Mouse (Mus musculus) embryonic facial prominence, embryonic 10.5 days (tissue): ENCODE data around the gene Hspb8. TPM values are rescaled to one million over a fixed set of nuclear protein-coding genes. Genes with fewer than 3 reads are reported as not detected.

ENCODE experiments used
- DNase-seq: peaks from one replicate; pipeline ENCODE4 v3.0.0-alpha.2; 2017; ENCODE audit warnings: low spot score
- H3K27ac ChIP-seq: fragments of 300-500 bp; sonication (generic); replicated peaks from 2 replicates; pipeline ENCODE4 v1.5.1; 2016; ENCODE audit warnings: mild to moderate bottlenecking
- H3K27me3 ChIP-seq: fragments of 300-500 bp; sonication (generic); replicated peaks from 2 replicates; pipeline ENCODE4 v1.6.1; 2016; ENCODE audit warnings: low read depth, mild to moderate bottlenecking; ENCODE audit not compliant: poor library complexity, severe bottlenecking
- H3K36me3 ChIP-seq: fragments of 300-500 bp; sonication (generic); replicated peaks from 2 replicates; pipeline ENCODE4 v1.6.1; 2016; ENCODE audit warnings: mild to moderate bottlenecking, moderate library complexity
- H3K4me1 ChIP-seq: fragments of 300-500 bp; sonication (generic); 2 replicates; pipeline ENCODE4 v1.6.1; 2016
- H3K4me3 ChIP-seq: fragments of 300-500 bp; sonication (generic); 2 replicates; pipeline ENCODE4 v1.5.1; 2016; ENCODE audit warnings: mild to moderate bottlenecking, moderate library complexity
- H3K9me3 ChIP-seq: fragments of 300-500 bp; sonication (generic); 2 replicates; pipeline ENCODE4 v1.6.1; 2016; ENCODE audit warnings: mild to moderate bottlenecking
- WGBS: fragments of 180-500 bp; shearing (Covaris S2); methylation state at CpG from one replicate; pipeline ENCODE4 v1.1.7; 2016; 5-methylcytosine and 5-hydroxymethylcytosine counted together
- polyA plus RNA-seq: library from polyadenylated mRNA; unstranded; fragments of >200 nt; fragmentation: Nextera tagmentation; extraction: Ambion mirVana; gene quantifications from 2 replicates; pipeline ENCODE4 v1.2.1, GENCODE M21; 2016

Hspb8 gene
- polyA plus RNA-seq, 1 experiment from 2014 or later = 6.8 TPM

DNA sequence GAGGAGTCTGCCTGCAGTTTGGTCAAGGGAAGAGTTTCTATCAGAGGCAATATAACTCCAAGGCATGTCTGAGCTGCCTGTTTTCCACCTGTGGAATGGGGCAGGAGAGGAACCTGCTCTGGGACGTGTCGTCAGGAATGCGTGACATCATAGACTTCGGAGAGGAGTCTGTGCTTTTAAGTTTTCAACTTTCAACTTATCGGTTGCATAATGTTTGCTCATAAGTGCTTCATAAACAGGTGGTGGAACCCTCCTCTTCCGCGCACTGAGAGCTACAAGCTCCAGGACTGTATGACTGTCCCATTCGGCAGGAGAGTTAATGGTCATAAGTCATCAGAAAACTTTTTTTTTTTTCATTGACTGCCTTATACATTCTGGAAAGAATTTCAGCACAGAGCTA is 1.1 kb upstream of the Hspb8 start:
- WGBS = 85% methylated on average over 8 of the region's 8 CpGs
- Histone ChIP-seq H3K4me1 (peaks cover 31% of the 10 kb centered on the region), H3K9me3 (no peaks in the 10 kb centered on the region)

GRCm38 (mm10) chr5:116421791-116422481 is 728 bp downstream of the Hspb8 start:
- Histone ChIP-seq H3K27me3 (peaks cover 27% of the 10 kb centered on the region), H3K4me3 (peak overlapping the region; percentile 56), H3K36me3 (no peaks in the 10 kb centered on the region), H3K27ac (peak overlapping the region; percentile 73), H3K9me3 (no peaks in the 10 kb centered on the region), H3K4me1 (peaks cover 31% of the 10 kb centered on the region)
- WGBS = 51% methylated on average over 22 of the region's 22 CpGs
- DNase-seq = peak; percentile 15

More for the DNA sequence above, 1.1 kb upstream of the Hspb8 start:
- no peak for DNase-seq
- H3K36me3 ChIP-seq = no peaks in the 10 kb centered on the region
- no peak overlapping the region for H3K4me3 ChIP-seq
- no peak overlapping the region for H3K27ac ChIP-seq
- H3K27me3 ChIP-seq = peaks cover 27% of the 10 kb centered on the region

GRCm38 (mm10) chr5:116420759-116421225 is 1.9 kb downstream of the Hspb8 start:
- Histone ChIP-seq H3K4me1 (peaks cover 39% of the 10 kb centered on the region), H3K9me3 (no peaks in the 10 kb centered on the region), H3K27ac (peak overlapping the region; percentile 62), H3K27me3 (peaks cover 27% of the 10 kb centered on the region), H3K36me3 (no peaks in the 10 kb centered on the region), H3K4me3 (peak overlapping the region; percentile 25; the same call in 1 of the 2 replicates)
- DNase-seq = peak; percentile 49
- 15% methylated on average over 6 of the region's 6 CpGs for WGBS

- H3K4me3 ChIP-seq = peak overlapping the region; percentile 25; the same call in 1 of the 2 replicates
- no peak for DNase-seq
- H3K4me1 ChIP-seq = peaks cover 43% of the 10 kb centered on the region
- WGBS = 98% methylated on average over 1 of the region's 1 CpGs
- H3K27me3 ChIP-seq = peaks cover 27% of the 10 kb centered on the region
- H3K36me3 ChIP-seq = no peaks in the 10 kb centered on the region
- H3K9me3 ChIP-seq = no peaks in the 10 kb centered on the region
- H3K27ac ChIP-seq = peak overlapping the region; percentile 62; the same call in 1 of the 2 replicates
These were observed 2.5 kb downstream of the Hspb8 start for GRCm38 (mm10) chr5:116420213-116420612.

DNA sequence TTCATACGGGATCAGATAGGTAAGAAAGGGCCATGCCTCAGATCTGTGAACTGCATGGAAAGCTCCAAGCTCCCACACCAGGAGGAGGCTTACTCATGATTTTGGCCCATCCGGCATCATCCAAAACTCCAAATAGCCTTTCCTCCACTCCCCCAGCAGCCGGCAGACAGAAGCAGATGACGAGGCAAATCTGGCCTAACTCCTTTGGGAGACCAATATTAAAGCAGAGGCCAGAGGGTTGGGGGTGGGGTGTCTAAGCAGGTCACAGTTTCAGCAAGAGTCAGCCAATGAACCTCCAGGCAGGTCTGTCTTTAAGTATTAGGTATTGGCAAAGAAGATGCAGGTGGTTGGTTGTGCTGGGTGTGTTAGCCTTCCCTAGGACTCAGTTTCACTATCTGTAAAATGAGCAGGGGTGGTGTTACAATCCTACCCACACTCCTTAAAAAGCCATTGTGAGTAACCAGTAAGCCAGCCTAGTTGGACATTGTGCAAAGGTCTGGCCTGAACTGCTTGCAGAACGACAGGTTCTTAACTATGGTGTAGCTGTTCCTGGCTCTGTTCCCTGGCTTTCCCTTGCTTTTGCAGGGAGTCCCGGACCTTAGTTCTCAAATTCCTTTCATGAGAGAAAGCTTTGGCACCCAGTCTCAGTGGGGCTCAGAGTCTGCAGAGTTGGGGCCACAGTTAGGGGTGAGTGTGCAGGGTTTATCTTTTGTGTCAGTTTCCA is 3.2 kb downstream of the Hspb8 start:
- 60% methylated on average over 6 of the region's 6 CpGs for WGBS
- Histone ChIP-seq H3K27ac (no peak overlapping the region), H3K27me3 (peaks cover 27% of the 10 kb centered on the region), H3K4me1 (peaks cover 45% of the 10 kb centered on the region), H3K36me3 (no peaks in the 10 kb centered on the region), H3K4me3 (no peak overlapping the region), H3K9me3 (no peaks in the 10 kb centered on the region)
- DNase-seq = no peak

- H3K9me3 ChIP-seq = no peaks in the 10 kb centered on the region
- H3K27me3 ChIP-seq = peaks cover 2% of the 10 kb centered on the region; the same call in 1 of the 2 replicates
- WGBS = 28% methylated on average over 5 of the region's 5 CpGs
- H3K4me3 ChIP-seq = no peak overlapping the region
- no peak overlapping the region; the same call in 1 of the 2 replicates for H3K27ac ChIP-seq
- no peaks in the 10 kb centered on the region for H3K36me3 ChIP-seq
- peak; percentile 50 for DNase-seq
- H3K4me1 ChIP-seq = peaks cover 44% of the 10 kb centered on the region
These were observed 6.5 kb downstream of the Hspb8 start for GRCm38 (mm10) chr5:116416208-116416607.

GRCm38 (mm10) chr5:116409689-116410590 is 12.7 kb downstream of the Hspb8 start:
- peaks cover 9% of the 10 kb centered on the region; the same call in 1 of the 2 replicates for H3K27me3 ChIP-seq
- no peaks in the 10 kb centered on the region for H3K9me3 ChIP-seq
- peak overlapping the region; percentile 40; the same call in 1 of the 2 replicates for H3K27ac ChIP-seq
- no peak overlapping the region for H3K4me3 ChIP-seq
- H3K4me1 ChIP-seq = peaks cover 45% of the 10 kb centered on the region
- 6% methylated on average over 16 of the region's 16 CpGs for WGBS
- DNase-seq = no peak
- H3K36me3 ChIP-seq = no peaks in the 10 kb centered on the region

GRCm38 (mm10) chr5:116408965-116409364 is 13.7 kb downstream of the Hspb8 start:
- Histone ChIP-seq H3K9me3 (no peaks in the 10 kb centered on the region), H3K4me1 (peaks cover 39% of the 10 kb centered on the region), H3K4me3 (no peak overlapping the region), H3K36me3 (no peaks in the 10 kb centered on the region), H3K27me3 (peaks cover 9% of the 10 kb centered on the region; the same call in 1 of the 2 replicates), H3K27ac (no peak overlapping the region)
- DNase-seq = no peak
- 58% methylated on average over 9 of the region's 9 CpGs for WGBS

GRCm38 (mm10) chr5:116407936-116408335 is 14.7 kb downstream of the Hspb8 start:
- Histone ChIP-seq H3K27ac (no peak overlapping the region), H3K27me3 (peaks cover 9% of the 10 kb centered on the region; the same call in 1 of the 2 replicates), H3K4me3 (no peak overlapping the region), H3K4me1 (peaks cover 31% of the 10 kb centered on the region), H3K36me3 (no peaks in the 10 kb centered on the region), H3K9me3 (no peaks in the 10 kb centered on the region)
- WGBS = 49% methylated on average over 6 of the region's 6 CpGs
- no peak for DNase-seq

GRCm38 (mm10) chr5:116407321-116407720 is 15.3 kb downstream of the Hspb8 start:
- 22% methylated on average over 4 of the region's 4 CpGs for WGBS
- H3K9me3 ChIP-seq = no peaks in the 10 kb centered on the region
- H3K36me3 ChIP-seq = no peaks in the 10 kb centered on the region
- peaks cover 9% of the 10 kb centered on the region; the same call in 1 of the 2 replicates for H3K27me3 ChIP-seq
- H3K4me1 ChIP-seq = peaks cover 28% of the 10 kb centered on the region
- no peak for DNase-seq
- H3K4me3 ChIP-seq = no peak overlapping the region
- H3K27ac ChIP-seq = no peak overlapping the region

- WGBS = 78% methylated on average over 3 of the region's 3 CpGs
- no peak for DNase-seq
These were observed 16.2 kb downstream of the Hspb8 start for GRCm38 (mm10) chr5:116406507-116406906.

DNA sequence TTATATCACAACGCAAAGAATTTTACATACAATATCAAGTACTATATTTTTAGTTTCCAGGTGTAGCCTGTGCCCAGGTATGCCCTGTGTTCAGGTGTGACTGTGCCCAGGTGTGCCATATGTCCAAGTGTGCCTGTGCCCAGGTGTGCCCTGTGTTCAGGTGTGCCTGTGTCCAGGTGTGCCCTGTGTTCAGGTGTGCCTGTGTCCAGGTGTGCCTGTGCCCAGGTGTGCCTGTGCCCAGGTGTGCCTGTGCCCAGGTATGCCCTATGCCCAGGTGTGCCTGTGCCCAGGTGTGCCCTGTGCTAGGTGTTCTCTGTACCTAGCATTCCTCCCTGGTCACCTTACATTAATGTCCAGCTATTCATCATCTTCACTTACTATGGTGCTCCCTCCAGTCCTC is 16.7 kb downstream of the Hspb8 start:
- no peaks in the 10 kb centered on the region for H3K9me3 ChIP-seq
- H3K27ac ChIP-seq = no peak overlapping the region
- H3K36me3 ChIP-seq = no peaks in the 10 kb centered on the region
- WGBS = 91% methylated on average over 1 of the region's 1 CpGs
- H3K27me3 ChIP-seq = peaks cover 4% of the 10 kb centered on the region; the same call in 1 of the 2 replicates
- H3K4me3 ChIP-seq = no peak overlapping the region
- DNase-seq = no peak
- peaks cover 24% of the 10 kb centered on the region for H3K4me1 ChIP-seq

More at GRCm38 (mm10) chr5:116406507-116406906, 16.2 kb downstream of the Hspb8 start:
- no peak overlapping the region for H3K4me3 ChIP-seq
- peaks cover 9% of the 10 kb centered on the region; the same call in 1 of the 2 replicates for H3K27me3 ChIP-seq
- H3K36me3 ChIP-seq = no peaks in the 10 kb centered on the region
- H3K9me3 ChIP-seq = no peaks in the 10 kb centered on the region
- peaks cover 28% of the 10 kb centered on the region for H3K4me1 ChIP-seq
- no peak overlapping the region for H3K27ac ChIP-seq
